Mouse (Mus musculus) CH12.LX (cell line): ENCODE results near the gene Cacng7. TPM values are rescaled to one million over a fixed set of nuclear protein-coding genes. Genes with fewer than 3 reads are reported as not detected.
A peak's percentile ranks its signal among the peaks of the same experiment; 100 is the strongest.

ENCODE experiments used
- DNase-seq: peaks from one replicate; pipeline ENCODE4 v3.0.0-alpha.2; 2013; ENCODE audit errors: extremely low read depth
- H3K27ac ChIP-seq: 2 replicates; pipeline ENCODE4 v1.5.1; 2012; ENCODE audit warnings: low read depth, mild to moderate bottlenecking, control low read depth, moderate library complexity; ENCODE audit not compliant: insufficient read depth
- H3K27me3 ChIP-seq: replicated peaks from 2 replicates; pipeline ENCODE3; 2012; ENCODE audit warnings: inconsistent platforms
- H3K36me3 ChIP-seq, 2 experiments: replicated peaks in 1 of 2; 2 replicates each; pipeline versions ENCODE3 to v1.6.1; 2012; ENCODE audit warnings: inconsistent platforms in 1 of 2, low read length in 1 of 2, mild to moderate bottlenecking in 1 of 2, mixed read lengths in 1 of 2, moderate library complexity in 1 of 2; ENCODE audit not compliant: control insufficient read depth in 1 of 2, insufficient read depth in 1 of 2
- H3K4me1 ChIP-seq, 2 experiments: 2 replicates each; pipeline ENCODE4 v1.6.1; 2012; ENCODE audit warnings: inconsistent platforms in 1 of 2, moderate library complexity in 1 of 2; ENCODE audit not compliant: insufficient read depth in 2 of 2, control insufficient read depth in 1 of 2
- H3K4me2 ChIP-seq: 2 replicates; pipeline ENCODE4 v1.6.1; 2012; ENCODE audit warnings: low read depth, mild to moderate bottlenecking, control low read depth; ENCODE audit not compliant: poor library complexity, insufficient read depth, severe bottlenecking
- H3K4me3 ChIP-seq, 3 experiments: fragments of 150-350 bp in 1 of 3; sonication (generic) in 1 of 3; replicated peaks in 1 of 3; 2 replicates each; pipeline versions ENCODE3 to v1.5.1; 2011 to 2012; ENCODE audit warnings: low read depth in 2 of 3, low read length in 2 of 3, mild to moderate bottlenecking in 2 of 3, moderate library complexity in 2 of 3, control low read depth in 1 of 3, improper control_type of control experiment in 1 of 3, inconsistent platforms in 1 of 3, mixed read lengths in 1 of 3; ENCODE audit not compliant: poor library complexity in 1 of 3
- H3K79me2 ChIP-seq: replicated peaks from 2 replicates; pipeline ENCODE4 v1.6.1; 2012; ENCODE audit warnings: mild to moderate bottlenecking, moderate library complexity; ENCODE audit not compliant: control insufficient read depth, poor library complexity, insufficient read depth, severe bottlenecking; ENCODE audit errors: extremely low read depth
- H3K9ac ChIP-seq: 2 replicates; pipeline ENCODE4 v1.6.1; 2012; ENCODE audit warnings: low read depth, mild to moderate bottlenecking, control low read depth, moderate library complexity; ENCODE audit not compliant: insufficient read depth
- H3K9me3 ChIP-seq: replicated peaks from 2 replicates; pipeline ENCODE3; 2012; ENCODE audit warnings: low read length, inconsistent platforms, mixed read lengths
- BHLHE40 ChIP-seq: IDR thresholded peaks from 2 replicates; pipeline ENCODE4 v1.6.1; 2011; ENCODE audit warnings: mild to moderate bottlenecking, low read depth, low read length, improper control_type of control experiment
- CHD2 ChIP-seq: IDR thresholded peaks from 2 replicates; pipeline ENCODE4 v1.6.1; 2011; ENCODE audit warnings: low read length, improper control_type of control experiment
- CTCF ChIP-seq, 2 experiments: IDR thresholded peaks in 1 of 2; conservative IDR thresholded peaks in 1 of 2; 2 replicates each; pipeline ENCODE4 v1.5.1; 2011 to 2012; ENCODE audit warnings: low read depth in 2 of 2, low read length in 2 of 2, improper control_type of control experiment in 1 of 2, inconsistent platforms in 1 of 2, mild to moderate bottlenecking in 1 of 2, moderate library complexity in 1 of 2
- E2F4 ChIP-seq: IDR thresholded peaks from 2 replicates; pipeline ENCODE4 v1.6.1; 2011; ENCODE audit warnings: low read depth, low read length, improper control_type of control experiment; ENCODE audit not compliant: insufficient replicate concordance
- ELF1 ChIP-seq: IDR thresholded peaks from 2 replicates; pipeline ENCODE4 v1.6.1; 2014; ENCODE audit warnings: low read depth, mild to moderate bottlenecking, inconsistent platforms, low read length, improper control_type of control experiment
- EP300 ChIP-seq: IDR thresholded peaks from 2 replicates; pipeline ENCODE4 v1.6.1; 2011; ENCODE audit warnings: low read length, improper control_type of control experiment
- ETS1 ChIP-seq: conservative IDR thresholded peaks from 2 replicates; pipeline ENCODE4 v1.6.1; 2012; ENCODE audit warnings: low read depth, mild to moderate bottlenecking, inconsistent platforms, low read length, improper control_type of control experiment, moderate library complexity
- HCFC1 ChIP-seq: IDR thresholded peaks from 2 replicates; pipeline ENCODE4 v1.6.1; 2012; ENCODE audit warnings: low read depth, mild to moderate bottlenecking, inconsistent platforms, low read length, improper control_type of control experiment
- IRF4 ChIP-seq: IDR thresholded peaks from 2 replicates; pipeline ENCODE4 v1.6.1; 2014; ENCODE audit warnings: low read depth, mild to moderate bottlenecking, inconsistent platforms, low read length, improper control_type of control experiment
- MAZ ChIP-seq: IDR thresholded peaks from 2 replicates; pipeline ENCODE4 v1.6.1; 2012; ENCODE audit warnings: low read depth, mild to moderate bottlenecking, inconsistent platforms, low read length, improper control_type of control experiment, moderate library complexity
- MEF2A ChIP-seq: IDR thresholded peaks from 2 replicates; pipeline ENCODE4 v1.6.1; 2014; ENCODE audit warnings: low read depth, mild to moderate bottlenecking, inconsistent platforms, low read length, improper control_type of control experiment, borderline replicate concordance
- MXI1 ChIP-seq: IDR thresholded peaks from 2 replicates; pipeline ENCODE4 v1.6.1; 2011; ENCODE audit warnings: mild to moderate bottlenecking, low read depth, low read length, improper control_type of control experiment
- MYC ChIP-seq: IDR thresholded peaks from 2 replicates; pipeline ENCODE4 v1.6.1; 2011; ENCODE audit warnings: low read depth, mild to moderate bottlenecking, improper control_type of control experiment, low read length
- NELFE ChIP-seq: IDR thresholded peaks from 2 replicates; pipeline ENCODE4 v1.6.1; 2011; ENCODE audit warnings: low read depth, low read length, improper control_type of control experiment
- POLR2A ChIP-seq: IDR thresholded peaks from 2 replicates; pipeline ENCODE4 v1.6.1; 2011; ENCODE audit warnings: low read depth, mild to moderate bottlenecking, improper control_type of control experiment, low read length
- POLR2AphosphoS2 ChIP-seq: IDR thresholded peaks from 2 replicates; pipeline ENCODE4 v1.6.1; 2011; ENCODE audit warnings: low read depth, low read length, improper control_type of control experiment
- RAD21 ChIP-seq: IDR thresholded peaks from 2 replicates; pipeline ENCODE4 v1.6.1; 2011; ENCODE audit warnings: low read depth, mild to moderate bottlenecking, low read length, improper control_type of control experiment, moderate library complexity
- SIN3A ChIP-seq: IDR thresholded peaks from 2 replicates; pipeline ENCODE4 v1.6.1; 2012; ENCODE audit warnings: low read length, improper control_type of control experiment, inconsistent platforms
- TCF12 ChIP-seq: IDR thresholded peaks from 2 replicates; pipeline ENCODE4 v1.6.1; 2014; ENCODE audit warnings: low read depth, mild to moderate bottlenecking, inconsistent platforms, low read length, improper control_type of control experiment
- UBTF ChIP-seq: IDR thresholded peaks from 2 replicates; pipeline ENCODE4 v1.6.1; 2012; ENCODE audit warnings: low read depth, mild to moderate bottlenecking, inconsistent platforms, low read length, improper control_type of control experiment, moderate library complexity
- ZC3H11A ChIP-seq: IDR thresholded peaks from 2 replicates; pipeline ENCODE4 v1.6.1; 2012; ENCODE audit warnings: low read depth, mild to moderate bottlenecking, inconsistent platforms, low read length, improper control_type of control experiment
- ZKSCAN1 ChIP-seq: IDR thresholded peaks from 2 replicates; pipeline ENCODE4 v1.6.1; 2012; ENCODE audit warnings: low read depth, inconsistent platforms, low read length, improper control_type of control experiment, borderline replicate concordance
- ZMIZ1 ChIP-seq: IDR thresholded peaks from 2 replicates; pipeline ENCODE4 v1.6.1; 2012; ENCODE audit warnings: low read depth, mild to moderate bottlenecking, inconsistent platforms, low read length, improper control_type of control experiment
- ZNF384 ChIP-seq: IDR thresholded peaks from 2 replicates; pipeline ENCODE4 v1.6.1; 2012; ENCODE audit warnings: low read depth, low read length, improper control_type of control experiment, inconsistent platforms
- dilution Hi-C: fragments of 300-500 bp; cut with MboI; formaldehyde crosslinking; loops from 2 replicates; pipeline ENCODE4 v1.14.3; 2020; ENCODE audit warnings: low sequenced_read_pairs; ENCODE audit not compliant: extremely low pct_unique_long_range_greater_than_20kb, extremely low pct_ligation_motif_present
- in situ Hi-C: fragments of 300-500 bp; cut with MboI; formaldehyde crosslinking; loops from 3 replicates; pipeline ENCODE4 v1.14.3; 2019; ENCODE audit warnings: low sequenced_read_pairs, low pct_ligation_motif_present, low pct_unique_long_range_greater_than_20kb, mixed read lengths
- polyA plus RNA-seq: library from polyadenylated mRNA; unstranded; fragments of >175 nt; gene quantifications from 2 replicates; pipeline ENCODE4 v1.2.1, GENCODE M21; 2012; ENCODE audit warnings: low read depth; ENCODE audit not compliant: insufficient read length
- total RNA-seq, 2 experiments: library from RNA; depleted of rRNA; stranded (reverse); fragments of 300-350 nt in 1 of 2; fragments of >200 nt in 1 of 2; gene quantifications; 2 replicates each; pipeline ENCODE4 v1.2.3; 2012 to 2014

Gene Cacng7
- total and polyA plus RNA-seq, 3 experiments: 0.21 to 2.8 (median 0.28) TPM

DNA sequence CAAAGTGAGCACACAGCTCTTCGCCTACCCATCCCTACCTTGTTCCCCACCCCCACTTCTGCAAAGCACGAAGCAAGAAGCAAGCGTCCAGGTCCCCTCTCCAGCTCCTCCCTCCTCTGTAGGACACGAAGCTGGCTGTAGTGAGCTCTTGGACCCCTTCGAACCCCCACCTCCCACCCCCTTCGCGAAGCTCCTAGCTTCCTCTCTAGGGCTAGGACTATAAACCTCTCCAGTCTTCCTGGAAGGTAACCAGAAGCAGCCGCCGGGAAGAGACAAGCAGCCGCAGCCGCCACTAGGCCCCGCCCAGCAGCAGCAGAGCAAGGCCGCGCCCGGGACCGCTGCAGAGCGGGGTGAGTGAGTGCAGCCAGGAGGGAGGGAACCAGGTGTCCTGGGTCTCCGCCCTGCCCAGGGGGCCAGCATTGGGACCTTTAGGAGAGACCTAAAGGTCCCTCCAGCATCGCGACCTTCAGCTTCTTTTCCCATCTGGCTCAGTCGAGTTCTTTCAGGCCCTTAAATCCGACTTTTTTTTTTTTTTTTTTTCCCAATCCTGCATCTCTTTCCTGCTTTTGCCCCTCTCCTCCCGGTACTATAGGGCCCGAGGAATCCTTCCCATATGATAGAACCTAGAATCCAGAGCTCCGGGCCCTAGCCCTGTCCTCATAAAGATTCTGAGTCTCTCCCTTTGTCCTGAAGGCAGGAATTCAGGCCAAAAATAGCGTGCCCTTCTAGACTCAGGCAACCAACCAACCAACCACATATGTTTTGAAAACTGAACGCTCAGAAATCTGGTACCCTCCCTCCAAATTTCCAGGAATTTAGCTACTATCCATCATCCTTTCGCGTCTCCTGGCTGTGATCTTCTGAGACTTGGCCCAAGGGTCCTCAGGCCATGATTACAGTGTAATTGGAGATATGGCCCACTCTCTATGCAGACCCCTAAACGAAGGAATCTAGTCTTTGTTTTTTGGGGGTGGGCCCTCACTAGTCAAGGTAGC lies 43.5 kb upstream of the Cacng7 start, which contains the start of the genes Myadm and Prkcg:
TSS of gene Myadm (plus strand) at position 105 of the 995 bp plus-strand sequence.
TSS of gene Prkcg (plus strand) at position 204 of the 995 bp plus-strand sequence.
- in situ Hi-C loops: no loop called here
- H3K27ac ChIP-seq: no peak within 1 kb of the TSS
- dilution Hi-C loops: no loop called here
- peak within 1 kb of the TSS; percentile 29 to 52 (median 46) for H3K4me3 ChIP-seq
- no peaks in the 10 kb centered on the region for H3K9me3 ChIP-seq
- H3K4me1 ChIP-seq: peaks cover 18 to 79% of the 10 kb centered on the region in 2 experiments
- H3K4me2 ChIP-seq: peak within 1 kb of the TSS; percentile 96
- DNase-seq: peak; percentile 71
- peak within 1 kb of the TSS; percentile 69 for H3K9ac ChIP-seq
- no peaks in the 10 kb centered on the region for H3K27me3 ChIP-seq
- 0 out of 2 replicates have a peak, but pooled peaks have one; percentile 42 for TF ChIP-seq ELF1
- TF ChIP-seq MXI1: peak; percentile 50; the same call in 1 of the 2 replicates
- peak; percentile 57 for TF ChIP-seq POLR2A
- TF ChIP-seq ZMIZ1: 0 out of 2 replicates have a peak, but pooled peaks have one; percentile 57
- TF ChIP-seq BHLHE40: peak; percentile 9; the same call in 1 of the 2 replicates
- TF ChIP-seq ZKSCAN1: no peak
- no peak; the same call in 1 of the 2 replicates for TF ChIP-seq ETS1
- TF ChIP-seq HCFC1: peak; percentile 18; the same call in 1 of the 2 replicates
- TF ChIP-seq TCF12: peak; percentile 69; the same call in 1 of the 2 replicates
- TF ChIP-seq MEF2A: 0 out of 2 replicates have a peak, but pooled peaks have one; percentile 22
- no peak for TF ChIP-seq E2F4
- TF ChIP-seq ZC3H11A: no peak
- TF ChIP-seq POLR2AphosphoS2: no peak
- TF ChIP-seq SIN3A: no peak
- TF ChIP-seq RAD21: no peak
- peak; percentile 59 for TF ChIP-seq ZNF384
- TF ChIP-seq CTCF (conservative IDR thresholded peaks at IDR 0.05 in 1 of 2, IDR thresholded peaks at IDR 0.05 in 1 of 2; ENCODE audit: low read depth in 2 of 2, low read length in 2 of 2): no peak
- peak; percentile 75 for TF ChIP-seq CHD2
- no peak for TF ChIP-seq MYC
- peak; percentile 72; the same call in 1 of the 2 replicates for TF ChIP-seq UBTF
- TF ChIP-seq MAZ: peak; percentile 83
- TF ChIP-seq NELFE: 0 out of 2 replicates have a peak, but pooled peaks have one; percentile 28
- peak; percentile 25; the same call in 1 of the 2 replicates for TF ChIP-seq EP300
- peak; percentile 48; the same call in 1 of the 2 replicates for TF ChIP-seq IRF4
- H3K79me2 ChIP-seq: no peaks in the 10 kb centered on the region
- H3K36me3 ChIP-seq: peaks cover 0 to 2% of the 10 kb centered on the region in 2 experiments
